ENCODE assay signal across 13 mouse cellular contexts in the genomic region with DNA sequence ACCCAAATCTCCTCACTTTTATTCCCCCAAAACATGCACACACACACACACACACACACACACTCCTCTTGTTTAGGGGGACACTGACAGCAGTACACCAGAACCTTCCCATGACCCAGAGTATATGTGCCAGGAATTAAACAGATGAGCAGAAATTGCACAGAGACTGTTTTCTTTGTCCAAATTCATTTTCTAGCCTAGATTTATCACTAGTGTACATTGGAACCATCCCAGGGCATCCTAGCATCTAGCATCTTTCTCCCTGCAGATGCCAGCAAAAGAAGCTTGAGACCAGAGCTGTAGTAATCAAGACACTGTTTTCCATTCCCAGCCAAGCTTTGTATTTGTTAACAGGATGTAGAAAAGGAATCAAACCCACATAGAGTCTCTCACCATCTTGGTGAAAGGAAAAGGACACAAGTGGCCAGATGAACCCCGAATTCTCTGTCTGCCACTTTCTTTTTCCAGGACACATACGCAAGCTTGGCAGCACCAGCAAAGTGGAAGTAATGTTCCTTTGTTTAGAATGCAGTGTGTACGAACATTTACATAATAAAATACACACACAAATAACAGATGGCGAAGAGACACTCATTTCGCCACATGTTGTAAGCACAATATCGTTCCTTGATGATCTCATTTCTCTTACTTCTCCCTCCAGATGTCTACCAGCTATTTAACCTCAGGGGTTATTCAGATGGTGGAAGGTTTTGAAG.
DNase-seq lines count a peak whose midpoint lies in the region; ATAC-seq lines count a peak whose summit lies in the region.
"Had no signal": no experiment of that assay in that cellular context is flagged by ENCODE, and none has a peak within 500 bp of the region (broad histone marks: within the 10 kb centered on the region; RNA-seq: fewer than 3 reads in every experiment).

No protein-coding gene starts in this region.

- H3K9ac ChIP-seq in hindbrain, embryonic 15.5 days: no peak overlapping the region
- H3K9ac ChIP-seq in neural tube, embryonic 15.5 days (replicated peaks): no peak overlapping the region

- H3K36me3 ChIP-seq in hindbrain, embryonic 15.5 days: no peaks in the 10 kb centered on the region
- no peaks in the 10 kb centered on the region for H3K36me3 ChIP-seq in neural tube, embryonic 15.5 days
- H3K36me3 ChIP-seq: G1E had no signal

- H3K27me3 ChIP-seq in hindbrain, embryonic 15.5 days: no peaks in the 10 kb centered on the region
- no peaks in the 10 kb centered on the region for H3K27me3 ChIP-seq in neural tube, embryonic 15.5 days (replicated peaks)

- peak; percentile 24 to 58 for DNase-seq in cerebellum, postnatal 14 days
- no peak for DNase-seq in cerebellum, adult 11-12 months
- DNase-seq in right cerebral cortex, postnatal 10 days (ENCODE audit: low spot score in 2 of 2): peak; percentile 20 to 27
- no peak for DNase-seq in right cerebral cortex, postnatal 14 days
- DNase-seq in adrenal gland, adult 2 months: no peak
- DNase-seq: adrenal gland, postnatal 14 days; kidney, postnatal 25 days; lung, postnatal 10 days had no signal

- H3K4me3 ChIP-seq in hindbrain, embryonic 15.5 days: no peak overlapping the region
- H3K4me3 ChIP-seq in neural tube, embryonic 15.5 days (replicated peaks): no peak overlapping the region

- peaks cover 15% of the 10 kb centered on the region for H3K4me1 ChIP-seq in hindbrain, embryonic 15.5 days (replicated peaks)
- peaks cover 12% of the 10 kb centered on the region for H3K4me1 ChIP-seq in neural tube, embryonic 15.5 days

- peak overlapping the region; percentile 24 for H3K4me2 ChIP-seq in hindbrain, embryonic 15.5 days
- H3K4me2 ChIP-seq in neural tube, embryonic 15.5 days: peak overlapping the region; percentile 25

- no peaks in the 10 kb centered on the region for H3K9me3 ChIP-seq in hindbrain, embryonic 15.5 days
- no peaks in the 10 kb centered on the region for H3K9me3 ChIP-seq in neural tube, embryonic 15.5 days (replicated peaks)

- H3K27ac ChIP-seq in hindbrain, embryonic 15.5 days (replicated peaks): peak overlapping the region; percentile 75
- H3K27ac ChIP-seq in neural tube, embryonic 15.5 days (replicated peaks): peak overlapping the region; percentile 74

- ATAC-seq in hindbrain, embryonic 15.5 days (ENCODE audit: low FRiP score, low read depth): peak; percentile 94
- peak; percentile 89 for ATAC-seq in neural tube, embryonic 15.5 days (ENCODE audit: low FRiP score)
- no peak for ATAC-seq in megakaryocyte, adult 5-6 weeks (ENCODE audit: poor library complexity, severe bottlenecking)
- ATAC-seq: inflammation-experienced regulatory T-cells, adult 6 months had no signal

- 30% methylated on average over 6 of the region's 6 CpGs for WGBS in hindbrain, embryonic 15.5 days
- WGBS in neural tube, embryonic 15.5 days: 25% methylated on average over 6 of the region's 6 CpGs

Comparison
In these comparisons a context has a peak if more than half of its experiments do, and no peak if none do; other contexts are left out.
1. DNase-seq: peak in cerebellum, postnatal 14 days (2 of 2) and right cerebral cortex, postnatal 10 days (2 of 2); none in cerebellum, adult 11-12 months (single experiment), right cerebral cortex, postnatal 14 days (single experiment) and adrenal gland, adult 2 months (single experiment).